Mouse (Mus musculus) neural tube, embryonic 11.5 days (tissue): Measurements from ENCODE around the gene Cyp2d22. TPM values are rescaled to one million over a fixed set of nuclear protein-coding genes. Genes with fewer than 3 reads are reported as not detected.
A peak's percentile ranks its signal among the peaks of the same experiment; 100 is the strongest.

ENCODE experiments used
- ATAC-seq: fragments of 200-750 bp; cut with Nextera tagmentation; 2 replicates; pipeline ENCODE4 v1.8.0; 2017; ENCODE audit warnings: moderate number of reproducible peaks, mild to moderate bottlenecking, moderate TSS enrichment, moderate library complexity; ENCODE audit not compliant: insufficient read depth, low FRiP score, low TSS enrichment
- DNase-seq: peaks from one replicate; pipeline ENCODE4 v3.0.0-alpha.2; 2015; ENCODE audit warnings: low spot score
- H3K27ac ChIP-seq: fragments of 300-500 bp; sonication (generic); 2 replicates; pipeline ENCODE4 v1.5.1; 2014; ENCODE audit warnings: low read depth, mild to moderate bottlenecking, low read length
- H3K27me3 ChIP-seq: fragments of 300-500 bp; sonication (generic); 2 replicates; pipeline ENCODE4 v1.6.1; 2014; ENCODE audit warnings: mild to moderate bottlenecking, low read length, mixed read lengths; ENCODE audit not compliant: control insufficient read depth, insufficient read depth
- H3K36me3 ChIP-seq: fragments of 300-500 bp; sonication (generic); 2 replicates; pipeline ENCODE4 v1.6.1; 2014; ENCODE audit warnings: mild to moderate bottlenecking, low read length, moderate library complexity, mixed read lengths; ENCODE audit not compliant: control insufficient read depth, insufficient read depth
- H3K4me1 ChIP-seq: fragments of 300-500 bp; sonication (generic); 2 replicates; pipeline ENCODE4 v1.6.1; 2014; ENCODE audit warnings: low read length, mixed read lengths; ENCODE audit not compliant: control insufficient read depth, insufficient read depth
- H3K4me2 ChIP-seq: fragments of 300-500 bp; sonication (generic); 2 replicates; pipeline ENCODE4 v1.6.1; 2014; ENCODE audit warnings: low read depth, mild to moderate bottlenecking, moderate library complexity
- H3K4me3 ChIP-seq: fragments of 300-500 bp; sonication (generic); 2 replicates; pipeline ENCODE4 v1.5.1; 2014; ENCODE audit warnings: low read depth, low read length
- H3K9ac ChIP-seq: fragments of 300-500 bp; sonication (generic); 2 replicates; pipeline ENCODE4 v1.6.1; 2014; ENCODE audit warnings: mild to moderate bottlenecking, low read length
- H3K9me3 ChIP-seq: fragments of 300-500 bp; sonication (generic); 2 replicates; pipeline ENCODE4 v1.6.1; 2016; ENCODE audit warnings: low read length; ENCODE audit not compliant: control insufficient read depth
- WGBS: fragments of 180-500 bp; shearing (Covaris S2); extraction: QIAGEN DNeasy Blood & Tissue Kit; methylation state at CpG from one replicate; pipeline ENCODE4 v1.1.7; 2014; 5-methylcytosine and 5-hydroxymethylcytosine counted together
- polyA plus RNA-seq: library from polyadenylated mRNA; unstranded; fragments of >200 nt; fragmentation: Nextera tagmentation; extraction: Ambion mirVana; gene quantifications from 2 replicates; pipeline ENCODE4 v1.2.1, GENCODE M21; 2014

Gene Cyp2d22
- polyA plus RNA-seq, 1 experiment from 2014 or later = 1.5 TPM

- no peaks in the 10 kb centered on the region for H3K27me3 ChIP-seq
- DNase-seq = no peak
- peak overlapping the region; percentile 33 for H3K4me2 ChIP-seq
- WGBS = 40% methylated on average over 7 of the region's 7 CpGs
- H3K27ac ChIP-seq = no peak overlapping the region
- no peaks in the 10 kb centered on the region for H3K36me3 ChIP-seq
- H3K9me3 ChIP-seq = no peaks in the 10 kb centered on the region
- peak overlapping the region; percentile 11; the same call in 1 of the 2 replicates for H3K4me3 ChIP-seq
- no peak for ATAC-seq
- H3K4me1 ChIP-seq = 0 out of 2 replicates have a peak, but pooled peaks cover 5% of the 10 kb centered on the region
- no peak overlapping the region for H3K9ac ChIP-seq
Measured at GRCm38 (mm10) chr15:82380714-82381062, 628 bp upstream of the Cyp2d22 start.

GRCm38 (mm10) chr15:82379511-82379870 is 569 bp downstream of the Cyp2d22 start:
- Histone ChIP-seq H3K9me3 (no peaks in the 10 kb centered on the region), H3K27ac (no peak overlapping the region), H3K9ac (peak overlapping the region; percentile 53), H3K4me3 (peak overlapping the region; percentile 33), H3K4me2 (peak overlapping the region; percentile 45), H3K4me1 (0 out of 2 replicates have a peak, but pooled peaks cover 5% of the 10 kb centered on the region), H3K27me3 (no peaks in the 10 kb centered on the region), H3K36me3 (no peaks in the 10 kb centered on the region)
- DNase-seq (no peak), ATAC-seq (no peak)
- 20% methylated on average over 7 of the region's 7 CpGs for WGBS

DNA sequence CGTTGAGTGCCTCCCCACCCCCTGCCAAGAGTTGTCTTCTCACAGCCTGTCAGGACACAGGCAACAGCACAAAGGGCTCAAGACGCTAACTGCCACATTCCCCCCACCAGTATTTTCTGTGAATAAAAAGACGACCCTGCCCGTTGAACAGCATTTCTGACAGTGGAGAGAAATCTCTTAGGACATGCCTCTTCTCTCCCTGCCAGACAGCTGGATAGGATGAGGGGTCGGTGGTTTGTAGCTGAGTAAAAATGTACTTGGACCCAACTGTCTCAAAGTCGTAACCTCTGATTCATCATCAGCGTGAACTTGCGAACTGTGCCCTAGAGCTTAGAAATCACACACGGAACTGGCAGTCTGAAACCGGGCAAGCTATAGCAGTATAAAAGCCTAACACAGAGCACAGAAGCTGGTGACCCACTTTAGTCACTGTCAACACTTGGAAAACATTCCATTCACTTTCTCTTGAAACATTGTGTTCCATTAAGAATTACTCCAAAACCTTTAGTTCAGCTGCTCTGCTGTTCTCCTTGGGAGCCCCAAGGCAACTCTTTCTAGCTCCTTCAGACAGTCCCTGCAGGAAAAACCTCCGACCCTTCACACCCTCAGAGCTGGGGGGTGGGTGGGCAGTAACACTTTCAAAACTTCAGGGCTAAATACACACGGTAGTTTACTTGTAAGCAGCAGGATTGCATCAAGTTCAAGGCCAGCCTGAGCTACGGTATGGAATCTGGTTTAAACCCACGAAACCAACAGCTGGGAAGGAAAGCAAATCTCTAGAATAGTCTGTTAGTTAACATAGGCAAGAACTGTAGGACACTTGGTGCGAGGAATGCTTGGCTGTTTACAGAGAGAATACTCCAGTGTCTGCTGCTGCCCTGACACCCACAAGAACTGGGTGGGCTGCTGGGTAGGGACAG is 1.5 kb downstream of the Cyp2d22 start:
- 0 out of 2 replicates have a peak, but pooled peaks cover 5% of the 10 kb centered on the region for H3K4me1 ChIP-seq
- H3K9ac ChIP-seq = no peak overlapping the region
- H3K4me2 ChIP-seq = no peak overlapping the region
- no peak overlapping the region for H3K27ac ChIP-seq
- no peaks in the 10 kb centered on the region for H3K27me3 ChIP-seq
- WGBS = 51% methylated on average over 15 of the region's 15 CpGs
- no peaks in the 10 kb centered on the region for H3K36me3 ChIP-seq
- ATAC-seq (no peak), DNase-seq (no peak)
- no peak overlapping the region for H3K4me3 ChIP-seq
- no peaks in the 10 kb centered on the region for H3K9me3 ChIP-seq

DNA sequence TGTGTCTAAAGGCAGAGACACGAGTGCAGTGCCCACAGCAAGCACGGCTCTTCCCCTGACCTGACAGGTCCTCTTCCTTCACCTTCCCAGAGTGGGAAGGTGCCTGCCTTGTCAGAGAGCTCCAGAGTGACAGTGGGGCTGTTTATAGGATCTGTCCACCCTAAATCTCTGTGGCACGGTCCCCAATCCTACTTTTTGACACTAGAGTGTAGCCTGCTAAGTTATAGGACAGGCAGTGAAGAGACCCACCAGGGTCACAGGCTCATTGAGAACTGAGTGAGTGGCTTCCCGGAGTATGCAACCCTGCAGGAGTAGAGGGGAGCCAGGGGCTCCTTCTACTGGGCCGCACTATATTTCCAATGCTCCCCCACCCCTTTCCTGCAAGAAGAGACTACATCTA is 2.4 kb downstream of the Cyp2d22 start:
- Histone ChIP-seq H3K27me3 (no peaks in the 10 kb centered on the region), H3K9ac (no peak overlapping the region), H3K36me3 (no peaks in the 10 kb centered on the region), H3K9me3 (no peaks in the 10 kb centered on the region), H3K27ac (no peak overlapping the region), H3K4me1 (0 out of 2 replicates have a peak, but pooled peaks cover 5% of the 10 kb centered on the region), H3K4me2 (no peak overlapping the region), H3K4me3 (no peak overlapping the region)
- DNase-seq = no peak
- ATAC-seq = no peak
- WGBS = 81% methylated on average over 5 of the region's 5 CpGs

- DNase-seq (no peak), ATAC-seq (no peak)
- Histone ChIP-seq H3K9me3 (no peaks in the 10 kb centered on the region), H3K4me3 (no peak overlapping the region), H3K4me2 (no peak overlapping the region), H3K27ac (no peak overlapping the region), H3K9ac (no peak overlapping the region), H3K4me1 (0 out of 2 replicates have a peak, but pooled peaks cover 5% of the 10 kb centered on the region), H3K27me3 (no peaks in the 10 kb centered on the region), H3K36me3 (no peaks in the 10 kb centered on the region)
- WGBS = 75% methylated on average over 17 of the region's 17 CpGs
Measured at GRCm38 (mm10) chr15:82376393-82377138, 3.5 kb downstream of the Cyp2d22 start.

- H3K4me2 ChIP-seq = no peak overlapping the region
- DNase-seq (no peak), ATAC-seq (no peak)
- H3K9me3 ChIP-seq = no peaks in the 10 kb centered on the region
- H3K27ac ChIP-seq = no peak overlapping the region
- 0 out of 2 replicates have a peak, but pooled peaks cover 5% of the 10 kb centered on the region for H3K4me1 ChIP-seq
- H3K36me3 ChIP-seq = no peaks in the 10 kb centered on the region
- WGBS = 88% methylated on average over 9 of the region's 9 CpGs
- no peaks in the 10 kb centered on the region for H3K27me3 ChIP-seq
- H3K4me3 ChIP-seq = no peak overlapping the region
- H3K9ac ChIP-seq = no peak overlapping the region
Measured at GRCm38 (mm10) chr15:82375855-82376254, 4.2 kb downstream of the Cyp2d22 start.

- Histone ChIP-seq H3K4me2 (no peak overlapping the region), H3K27me3 (no peaks in the 10 kb centered on the region), H3K27ac (no peak overlapping the region), H3K9ac (no peak overlapping the region), H3K9me3 (no peaks in the 10 kb centered on the region), H3K36me3 (no peaks in the 10 kb centered on the region), H3K4me1 (no peaks in the 10 kb centered on the region), H3K4me3 (no peak overlapping the region)
- DNase-seq (no peak), ATAC-seq (no peak)
- WGBS = 84% methylated on average over 5 of the region's 5 CpGs
Measured at GRCm38 (mm10) chr15:82374437-82374836, 5.6 kb downstream of the Cyp2d22 start.

GRCm38 (mm10) chr15:82372991-82373390 is 7.1 kb downstream of the Cyp2d22 start:
- H3K27ac ChIP-seq = no peak overlapping the region
- DNase-seq (no peak), ATAC-seq (no peak)
- H3K4me1 ChIP-seq = no peaks in the 10 kb centered on the region
- no peak overlapping the region for H3K4me3 ChIP-seq
- H3K4me2 ChIP-seq = no peak overlapping the region
- no peaks in the 10 kb centered on the region for H3K27me3 ChIP-seq
- H3K9ac ChIP-seq = no peak overlapping the region
- no peaks in the 10 kb centered on the region for H3K9me3 ChIP-seq
- H3K36me3 ChIP-seq = no peaks in the 10 kb centered on the region
- WGBS = 90% methylated on average over 5 of the region's 5 CpGs
